Mouse (Mus musculus) G1E (cell line): ENCODE results near the gene Arfgef2. TPM values are rescaled to one million over a fixed set of nuclear protein-coding genes. Genes with fewer than 3 reads are reported as not detected.
A peak's percentile ranks its signal among the peaks of the same experiment; 100 is the strongest.

Experiments
- ATAC-seq: 2 replicates; pipeline ENCODE4 v1.8.0; 2016; ENCODE audit warnings: mild to moderate bottlenecking; ENCODE audit not compliant: insufficient number of reproducible peaks, poor library complexity, low FRiP score, severe bottlenecking; ENCODE audit errors: extremely low read depth
- DNase-seq: peaks from one replicate; pipeline ENCODE4 v3.0.0; 2012; ENCODE audit warnings: low spot score
- H3K27me3 ChIP-seq: 2 replicates; pipeline ENCODE4 v1.6.1; 2012; ENCODE audit warnings: mild to moderate bottlenecking, low read length, inconsistent platforms; ENCODE audit not compliant: insufficient read depth
- H3K36me3 ChIP-seq: replicated peaks from 2 replicates; pipeline ENCODE3; 2012; ENCODE audit warnings: mild to moderate bottlenecking, inconsistent platforms
- H3K4me1 ChIP-seq: 2 replicates; pipeline ENCODE4 v1.6.1; 2012; ENCODE audit warnings: low read depth, low read length, inconsistent platforms, mixed read lengths; ENCODE audit not compliant: insufficient read depth
- H3K4me3 ChIP-seq: 2 replicates; pipeline ENCODE4 v1.5.1; 2012; ENCODE audit warnings: low read depth, mild to moderate bottlenecking, inconsistent platforms, low read length, moderate library complexity, mixed read lengths
- H3K9me3 ChIP-seq: replicated peaks from 2 replicates; pipeline ENCODE4 v1.6.1; 2012; ENCODE audit warnings: inconsistent platforms
- CTCF ChIP-seq: IDR thresholded peaks from 2 replicates; pipeline ENCODE4 v1.5.1; 2012; ENCODE audit warnings: low read depth, low read length, inconsistent platforms, mixed read lengths
- GATA1 ChIP-seq: IDR thresholded peaks from 2 replicates; pipeline ENCODE4 v1.6.1; 2012; ENCODE audit warnings: borderline replicate concordance, low read length, inconsistent platforms, mixed read lengths
- GATA2 ChIP-seq: IDR thresholded peaks from 2 replicates; pipeline ENCODE4 v1.6.1; 2012; ENCODE audit warnings: low read depth, low read length, inconsistent platforms, borderline replicate concordance
- POLR2AphosphoS5 ChIP-seq: IDR thresholded peaks from 2 replicates; pipeline ENCODE4 v1.6.1; 2012; ENCODE audit warnings: low read depth, low read length, inconsistent platforms; ENCODE audit not compliant: insufficient replicate concordance
- TAL1 ChIP-seq: conservative IDR thresholded peaks from 2 replicates; pipeline ENCODE4 v1.6.1; 2012; ENCODE audit warnings: low read depth, low read length, inconsistent platforms, mixed read lengths
- polyA plus RNA-seq: library from polyadenylated mRNA; stranded (reverse); fragments of >175 nt; gene quantifications from 2 replicates; pipeline ENCODE4 v1.2.3, GENCODE M21; 2012
- total RNA-seq, 2 experiments: library from RNA; stranded (forward) in 1 of 2; stranded (reverse) in 1 of 2; fragments of 200-1000 nt in 1 of 2; fragments of >200 nt in 1 of 2; fragmentation: Nextera tagmentation in 1 of 2; gene quantifications; 2 replicates each; pipeline ENCODE4 v1.2.3; 2014 to 2017

The Arfgef2 gene
- total and polyA plus RNA-seq, 3 experiments: 7.1 to 30.0 (median 26.9) TPM

DNA sequence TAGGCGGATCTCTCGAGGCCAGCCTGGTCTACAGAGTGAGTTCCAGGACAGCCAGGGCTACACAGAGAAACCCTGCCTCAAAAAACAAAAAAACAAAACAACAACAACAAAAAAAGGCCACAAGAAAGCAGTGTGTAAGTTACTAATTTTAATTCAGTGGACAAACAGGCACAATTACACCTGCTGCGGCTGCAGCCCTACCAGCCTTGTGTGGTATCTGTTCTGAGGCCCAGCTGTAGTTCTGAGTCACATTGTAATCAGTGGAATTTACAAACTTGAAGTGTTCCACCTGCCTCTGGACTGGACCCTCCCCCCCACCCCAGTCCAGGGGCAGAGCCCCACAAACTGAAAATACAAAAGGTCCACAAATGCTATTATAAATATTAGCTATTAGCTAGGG lies 2.1 kb upstream of the Arfgef2 start:
- no peaks in the 10 kb centered on the region for H3K27me3 ChIP-seq
- no peak for ATAC-seq
- peaks cover 23% of the 10 kb centered on the region for H3K4me1 ChIP-seq
- DNase-seq: no peak
- H3K9me3 ChIP-seq: no peaks in the 10 kb centered on the region
- H3K36me3 ChIP-seq: peaks cover 25% of the 10 kb centered on the region
- no peak for TF ChIP-seq CTCF
- no peak for TF ChIP-seq TAL1
- TF ChIP-seq GATA1: no peak
- TF ChIP-seq POLR2AphosphoS5: no peak
- TF ChIP-seq GATA2: no peak
- H3K4me3 ChIP-seq: no peak overlapping the region

DNA sequence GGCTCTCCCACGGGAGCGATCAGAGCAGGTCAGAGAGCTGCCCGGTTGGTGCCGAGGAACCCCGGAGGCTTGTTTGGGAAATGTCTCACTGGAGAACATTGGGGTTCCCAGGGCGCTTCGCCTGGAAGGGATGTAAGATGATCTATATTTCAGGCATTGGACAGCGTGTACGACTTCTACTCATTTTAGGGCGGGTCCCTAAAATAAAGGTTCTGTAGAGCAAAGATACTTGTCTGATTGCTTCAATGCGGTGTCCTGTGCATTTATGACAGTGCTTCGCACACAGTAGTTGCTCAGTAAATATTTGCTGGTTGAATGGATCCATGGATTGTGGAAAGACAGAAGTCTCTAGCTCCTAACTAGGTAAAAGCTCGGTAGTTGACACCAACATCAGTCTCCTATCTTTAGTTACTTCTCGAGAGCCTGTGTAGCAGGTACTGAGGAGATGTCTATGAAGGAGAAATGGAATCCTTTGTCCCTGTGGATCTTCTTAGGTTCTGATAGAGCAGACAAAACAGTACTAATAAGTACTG lies 851 bp downstream of the Arfgef2 start:
- ATAC-seq (peak; percentile 46), DNase-seq (peak; percentile 26)
- H3K4me1 ChIP-seq: peaks cover 30% of the 10 kb centered on the region
- H3K9me3 ChIP-seq: no peaks in the 10 kb centered on the region
- TF ChIP-seq TAL1 (no peak), GATA1 (no peak), CTCF (no peak), GATA2 (no peak), POLR2AphosphoS5 (no peak)
- no peaks in the 10 kb centered on the region for H3K27me3 ChIP-seq
- peaks cover 24% of the 10 kb centered on the region for H3K36me3 ChIP-seq
- peak overlapping the region; percentile 99 for H3K4me3 ChIP-seq

DNA sequence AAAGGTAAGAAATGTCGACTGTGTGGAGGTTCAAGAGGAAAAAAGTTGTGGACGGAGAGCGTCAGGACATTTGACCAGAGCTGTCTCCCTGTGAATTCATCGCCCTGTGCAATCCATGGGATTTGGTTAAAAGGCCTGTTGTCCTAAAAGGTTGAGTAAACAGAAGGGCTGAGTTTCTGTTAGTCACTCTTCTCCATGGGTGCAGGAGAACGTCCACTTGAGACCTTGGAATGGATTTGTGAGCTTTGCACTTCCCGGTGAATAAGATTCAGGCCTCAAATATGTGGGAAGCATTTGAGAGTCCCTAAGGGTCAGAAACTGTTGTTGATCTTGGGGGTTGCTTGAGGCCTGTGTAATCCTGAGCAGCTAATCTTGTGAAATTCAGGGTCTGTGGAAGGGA lies 1.4 kb downstream of the Arfgef2 start:
- TF ChIP-seq TAL1: no peak
- TF ChIP-seq POLR2AphosphoS5: no peak
- no peak for TF ChIP-seq GATA1
- TF ChIP-seq CTCF: no peak
- no peak for TF ChIP-seq GATA2
- H3K27me3 ChIP-seq: no peaks in the 10 kb centered on the region
- no peak for DNase-seq
- peak overlapping the region; percentile 99; the same call in 1 of the 2 replicates for H3K4me3 ChIP-seq
- H3K4me1 ChIP-seq: peaks cover 30% of the 10 kb centered on the region
- peaks cover 24% of the 10 kb centered on the region for H3K36me3 ChIP-seq
- ATAC-seq: no peak
- no peaks in the 10 kb centered on the region for H3K9me3 ChIP-seq

DNA sequence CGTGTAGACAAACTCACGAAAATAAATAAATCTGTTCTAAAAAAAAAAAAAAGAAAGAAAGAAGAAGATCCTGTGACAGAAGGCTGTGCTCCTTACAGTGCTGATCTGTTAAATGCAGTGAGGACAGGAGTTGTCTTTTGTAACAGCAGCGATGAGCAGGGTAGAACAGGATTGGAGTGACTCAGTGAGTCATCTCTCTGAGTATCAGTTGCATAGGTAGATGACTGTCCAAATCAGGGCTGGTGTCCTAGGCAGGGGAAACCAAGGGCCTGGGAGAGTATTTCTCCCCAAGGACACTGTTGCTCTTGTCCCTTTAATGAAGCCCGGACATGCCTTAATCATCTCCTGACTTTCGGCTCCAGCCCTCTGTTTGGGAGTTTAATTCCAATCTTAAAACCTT lies 4.1 kb downstream of the Arfgef2 start:
- no peaks in the 10 kb centered on the region for H3K9me3 ChIP-seq
- no peak for DNase-seq
- no peaks in the 10 kb centered on the region for H3K27me3 ChIP-seq
- H3K36me3 ChIP-seq: peaks cover 24% of the 10 kb centered on the region
- H3K4me1 ChIP-seq: peaks cover 28% of the 10 kb centered on the region
- no peak for ATAC-seq
- TF ChIP-seq CTCF (no peak), GATA1 (no peak), TAL1 (no peak), POLR2AphosphoS5 (no peak), GATA2 (no peak)
- no peak overlapping the region for H3K4me3 ChIP-seq

DNA sequence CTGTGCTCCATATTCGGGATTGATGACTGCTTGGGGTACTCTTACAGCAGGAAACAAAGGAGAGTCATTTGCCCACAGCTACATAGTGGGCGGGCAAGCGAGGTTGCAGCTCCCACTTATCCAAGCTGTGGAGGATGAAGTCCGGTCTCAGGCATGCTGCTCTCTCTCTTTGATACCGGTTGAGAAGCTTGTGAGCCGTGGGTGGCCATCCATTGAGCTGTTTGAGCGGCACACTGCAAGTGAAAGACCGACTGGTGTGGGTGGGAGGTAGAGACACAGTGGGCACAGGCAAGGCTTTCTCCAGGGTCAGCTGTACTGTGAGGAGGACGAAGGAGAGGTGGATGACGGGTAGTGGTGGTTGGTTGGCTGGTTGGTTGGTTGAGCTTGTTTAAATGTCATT lies 5.4 kb downstream of the Arfgef2 start:
- ATAC-seq (no peak), DNase-seq (no peak)
- H3K4me3 ChIP-seq: no peak overlapping the region
- no peak for TF ChIP-seq GATA2
- TF ChIP-seq TAL1: no peak
- no peak for TF ChIP-seq CTCF
- no peak for TF ChIP-seq POLR2AphosphoS5
- TF ChIP-seq GATA1: no peak
- H3K36me3 ChIP-seq: peaks cover 24% of the 10 kb centered on the region
- H3K4me1 ChIP-seq: peaks cover 26% of the 10 kb centered on the region
- H3K27me3 ChIP-seq: no peaks in the 10 kb centered on the region
- no peaks in the 10 kb centered on the region for H3K9me3 ChIP-seq

DNA sequence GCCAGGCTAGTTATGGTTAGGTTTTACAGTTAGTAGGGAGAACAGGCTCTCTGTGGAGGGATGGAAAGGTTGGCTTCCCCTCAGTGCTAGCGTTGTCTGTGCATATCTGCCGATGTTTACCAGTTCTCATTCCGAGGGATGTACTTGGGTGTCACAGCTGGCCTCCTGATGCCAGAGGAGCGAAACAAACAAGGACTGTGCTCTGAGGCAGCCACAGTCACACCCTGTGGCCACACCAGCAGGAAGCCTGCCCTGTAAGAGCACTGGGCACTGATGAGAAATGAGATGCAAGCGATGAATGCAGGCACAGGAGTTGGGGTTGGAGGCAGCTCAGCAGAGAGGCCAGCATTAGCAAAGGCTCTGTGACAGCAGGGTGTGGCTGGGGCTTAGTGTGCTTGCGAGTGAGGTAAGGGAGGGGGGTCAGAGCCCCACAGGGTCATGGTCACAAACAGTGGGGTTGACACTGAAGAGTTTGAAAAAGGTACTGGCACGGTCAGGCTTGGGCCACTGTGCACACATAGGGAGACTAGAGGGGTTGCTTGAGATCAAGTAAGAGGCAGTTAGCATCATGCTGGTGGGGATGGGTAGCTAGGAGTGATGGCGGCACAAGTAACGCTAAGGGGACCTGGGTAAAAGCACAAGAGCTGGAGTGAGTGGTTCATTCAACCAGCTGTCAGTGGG lies 13.2 kb downstream of the Arfgef2 start:
- ATAC-seq: no peak
- TF ChIP-seq GATA2: no peak
- TF ChIP-seq GATA1: no peak
- no peak for TF ChIP-seq CTCF
- no peak for TF ChIP-seq TAL1
- no peak for TF ChIP-seq POLR2AphosphoS5
- Histone ChIP-seq H3K4me3 (no peak overlapping the region), H3K36me3 (peaks cover 46% of the 10 kb centered on the region), H3K27me3 (no peaks in the 10 kb centered on the region), H3K9me3 (no peaks in the 10 kb centered on the region), H3K4me1 (peaks cover 48% of the 10 kb centered on the region)
- DNase-seq: no peak

DNA sequence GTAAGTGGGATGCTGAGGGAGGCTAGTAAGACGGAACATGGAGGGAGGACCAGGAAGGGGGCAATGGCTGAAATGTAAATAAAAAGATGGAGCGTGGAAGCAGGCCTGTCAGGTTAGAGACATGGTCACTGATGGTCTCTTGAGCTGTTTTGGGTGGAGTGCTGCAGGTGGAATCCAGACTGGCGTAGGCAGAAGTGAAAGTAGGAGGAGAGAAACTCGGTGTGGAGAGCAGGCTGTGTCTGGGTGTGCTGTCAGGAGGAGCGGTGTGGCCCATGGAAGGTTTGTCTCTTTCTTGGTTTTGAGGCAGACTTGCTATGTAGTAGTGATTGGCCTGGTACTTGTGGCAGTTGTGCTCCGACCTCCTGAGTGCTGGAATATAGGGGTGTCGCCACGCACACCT lies 14.5 kb downstream of the Arfgef2 start:
- DNase-seq (no peak), ATAC-seq (no peak)
- H3K4me3 ChIP-seq: no peak overlapping the region
- H3K36me3 ChIP-seq: peaks cover 54% of the 10 kb centered on the region
- H3K27me3 ChIP-seq: no peaks in the 10 kb centered on the region
- H3K9me3 ChIP-seq: no peaks in the 10 kb centered on the region
- H3K4me1 ChIP-seq: peaks cover 48% of the 10 kb centered on the region
- no peak for TF ChIP-seq TAL1
- TF ChIP-seq GATA2: no peak
- no peak for TF ChIP-seq GATA1
- no peak for TF ChIP-seq POLR2AphosphoS5
- TF ChIP-seq CTCF: no peak
